15 mouse cellular contexts compared by ENCODE assay signal in genomic region chr13:115413721-115414531, GRCm38 (mm10).
A peak's percentile ranks its signal among the peaks of the same experiment; 100 is the strongest.
DNase-seq lines count a peak whose midpoint lies in the region; ATAC-seq and TF ChIP-seq lines count a peak whose summit lies in the region.
"Had no signal": no experiment of that assay in that cellular context is flagged by ENCODE, and none has a peak within 500 bp of the region (broad histone marks: within the 10 kb centered on the region; RNA-seq: fewer than 3 reads in every experiment).

No protein-coding gene starts in this region.

- H3K36me3 ChIP-seq in forebrain, embryonic 14.5 days (ENCODE audit: control insufficient read depth, insufficient read depth, low read length), result no peaks in the 10 kb centered on the region
- no peaks in the 10 kb centered on the region for H3K36me3 ChIP-seq in forebrain, embryonic 10.5 days (replicated peaks)
- H3K36me3 ChIP-seq in kidney, postnatal 0 days (ENCODE audit: insufficient read depth, low read length), result no peaks in the 10 kb centered on the region
- H3K36me3 ChIP-seq: heart, embryonic 12.5 days; midbrain, embryonic 12.5 days had no signal

- no peak overlapping the region for H3K4me3 ChIP-seq in forebrain, embryonic 14.5 days (ENCODE audit: low read depth, low read length)
- no peak overlapping the region for H3K4me3 ChIP-seq in forebrain, embryonic 10.5 days
- H3K4me3 ChIP-seq in kidney, postnatal 0 days (replicated peaks; ENCODE audit: low read depth, low read length), result no peak overlapping the region
- H3K4me3 ChIP-seq: heart, embryonic 12.5 days; midbrain, embryonic 12.5 days had no signal

- H3K4me2 ChIP-seq in forebrain, embryonic 14.5 days (ENCODE audit: low read length), result no peak overlapping the region
- H3K4me2 ChIP-seq in kidney, postnatal 0 days (ENCODE audit: low read length), result no peak overlapping the region
- H3K4me2 ChIP-seq: heart, embryonic 12.5 days; midbrain, embryonic 12.5 days had no signal

- 40% methylated on average over 9 of the region's 9 CpGs for WGBS in forebrain, embryonic 14.5 days
- WGBS in forebrain, embryonic 10.5 days, result 70% methylated on average over 9 of the region's 9 CpGs
- 44% methylated on average over 9 of the region's 9 CpGs for WGBS in kidney, postnatal 0 days

- no peaks in the 10 kb centered on the region for H3K4me1 ChIP-seq in forebrain, embryonic 14.5 days (ENCODE audit: control insufficient read depth, insufficient read depth, low read length)
- peaks cover 12% of the 10 kb centered on the region; the same call in 1 of the 2 replicates for H3K4me1 ChIP-seq in forebrain, embryonic 10.5 days
- H3K4me1 ChIP-seq in kidney, postnatal 0 days (replicated peaks; ENCODE audit: insufficient read depth, low read length), result no peaks in the 10 kb centered on the region
- H3K4me1 ChIP-seq: heart, embryonic 12.5 days; midbrain, embryonic 12.5 days had no signal

- TF ChIP-seq CTCF in kidney, postnatal 0 days (IDR thresholded peaks at IDR 0.05; ENCODE audit: low read depth), result no peak

- no peak overlapping the region for H3K27ac ChIP-seq in forebrain, embryonic 14.5 days (ENCODE audit: low read depth, low read length)
- no peak overlapping the region for H3K27ac ChIP-seq in forebrain, embryonic 10.5 days
- no peak overlapping the region for H3K27ac ChIP-seq in kidney, postnatal 0 days
- H3K27ac ChIP-seq: liver, embryonic 14.5 days; midbrain, embryonic 12.5 days had no signal

- peak; percentile 40; the same call in 1 of the 2 replicates for ATAC-seq in forebrain, embryonic 14.5 days
- no peak; the same call in 1 of the 2 replicates for ATAC-seq in kidney, postnatal 0 days (replicated peaks; ENCODE audit: low FRiP score, low read depth)

- no peak overlapping the region for H3K9ac ChIP-seq in forebrain, embryonic 14.5 days (ENCODE audit: low read length)
- no peak overlapping the region for H3K9ac ChIP-seq in kidney, postnatal 0 days (ENCODE audit: low read depth, low read length)
- H3K9ac ChIP-seq: heart, embryonic 12.5 days; liver, embryonic 14.5 days; midbrain, embryonic 12.5 days had no signal

- DNase-seq in forebrain, embryonic 14.5 days (ENCODE audit: low spot score), result peak; percentile 51
- no peak for DNase-seq in forebrain, embryonic 10.5 days (ENCODE audit: extremely low spot score, low spot score)
- peak; percentile 85 for DNase-seq in kidney, postnatal 0 days (ENCODE audit: low spot score)
- no peak for DNase-seq in kidney, postnatal 36 days
- DNase-seq in 3T3-L1 (ENCODE audit: low read depth, low spot score), result peak; percentile 1
- DNase-seq in hindlimb bud, embryonic 11.5 days (ENCODE audit: extremely low spot score, low read depth, low spot score), result peak; percentile 8
- DNase-seq in thymus, adult 18-20 months, result no peak
- no peak for DNase-seq in urinary bladder, postnatal 4 days (ENCODE audit: low spot score in 2 of 2)
- DNase-seq: B cell, adult 2 months; heart, postnatal 4 days; kidney, postnatal 25 days; lung, postnatal 14 days had no signal

- H3K9me3 ChIP-seq in forebrain, embryonic 14.5 days (replicated peaks; ENCODE audit: control insufficient read depth, low read length), result no peaks in the 10 kb centered on the region
- no peaks in the 10 kb centered on the region for H3K9me3 ChIP-seq in forebrain, embryonic 10.5 days
- H3K9me3 ChIP-seq in kidney, postnatal 0 days (replicated peaks; ENCODE audit: low read length), result no peaks in the 10 kb centered on the region
- H3K9me3 ChIP-seq: heart, embryonic 12.5 days; midbrain, embryonic 12.5 days had no signal

- no peaks in the 10 kb centered on the region for H3K27me3 ChIP-seq in forebrain, embryonic 14.5 days (replicated peaks; ENCODE audit: control insufficient read depth, insufficient read depth, low read length)
- no peaks in the 10 kb centered on the region for H3K27me3 ChIP-seq in forebrain, embryonic 10.5 days (ENCODE audit: poor library complexity, severe bottlenecking)
- H3K27me3 ChIP-seq in kidney, postnatal 0 days (ENCODE audit: insufficient read depth, low read length), result no peaks in the 10 kb centered on the region
- H3K27me3 ChIP-seq: heart, embryonic 12.5 days had no signal

Comparison
In these comparisons a context has a peak if more than half of its experiments do, and no peak if none do; other contexts are left out.
1. DNase-seq: peak in forebrain, embryonic 14.5 days (single experiment), kidney, postnatal 0 days (single experiment), 3T3-L1 (single experiment) and hindlimb bud, embryonic 11.5 days (single experiment); none in forebrain, embryonic 10.5 days (single experiment), kidney, postnatal 36 days (0 of 2), thymus, adult 18-20 months (0 of 2) and urinary bladder, postnatal 4 days (0 of 2).